Mouse (Mus musculus) myocyte (in vitro differentiated cells): Measurements from ENCODE around the gene Olfr1275. TPM values are rescaled to one million over a fixed set of nuclear protein-coding genes. Genes with fewer than 3 reads are reported as not detected.

Source experiments
- H3K27me3 ChIP-seq: one replicate; pipeline ENCODE4 v1.6.1; 2011; ENCODE audit not compliant: control insufficient read depth, insufficient read depth, insufficient read length
- H3K36me3 ChIP-seq: one replicate; pipeline ENCODE4 v1.6.1; 2011; ENCODE audit not compliant: control insufficient read depth, insufficient read depth
- H3K4me2 ChIP-seq: one replicate; pipeline ENCODE4 v1.6.1; 2011; ENCODE audit warnings: low read depth, control low read depth
- H3K4me3 ChIP-seq: one replicate; pipeline ENCODE4 v1.5.1; 2011; ENCODE audit warnings: mild to moderate bottlenecking, control low read depth, moderate library complexity
- H3K79me2 ChIP-seq: one replicate; pipeline ENCODE4 v1.6.1; 2011; ENCODE audit not compliant: control insufficient read depth, insufficient read depth
- H3ac ChIP-seq: one replicate; pipeline ENCODE4 v1.6.1; 2011; ENCODE audit not compliant: control insufficient read depth, insufficient read length
- CEBPB ChIP-seq: IDR thresholded peaks from 2 replicates; pipeline ENCODE4 v1.6.1; 2011; ENCODE audit warnings: mild to moderate bottlenecking, moderate library complexity; ENCODE audit not compliant: poor library complexity, insufficient read depth, severe bottlenecking
- E2F4 ChIP-seq: IDR thresholded peaks from one replicate; pipeline ENCODE4 v1.6.1; 2011; ENCODE audit warnings: mild to moderate bottlenecking, control low read depth, moderate library complexity; ENCODE audit not compliant: insufficient read depth
- MAX ChIP-seq: IDR thresholded peaks from one replicate; pipeline ENCODE4 v1.6.1; 2011; ENCODE audit warnings: low read depth, mild to moderate bottlenecking, control low read depth
- MYOD1 ChIP-seq, 3 experiments: IDR thresholded peaks; one replicate each; pipeline ENCODE4 v1.6.1; 2011; ENCODE audit warnings: control low read depth in 2 of 3, low read depth in 2 of 3, mild to moderate bottlenecking in 2 of 3, moderate library complexity in 1 of 3; ENCODE audit not compliant: insufficient read length in 2 of 3, control insufficient read depth in 1 of 3
- MYOG ChIP-seq, 3 experiments: IDR thresholded peaks; one replicate each; pipeline ENCODE4 v1.6.1; 2011; ENCODE audit warnings: control low read depth in 2 of 3, low read depth in 2 of 3, mild to moderate bottlenecking in 2 of 3; ENCODE audit not compliant: insufficient read length in 2 of 3, control insufficient read depth in 1 of 3, insufficient read depth in 1 of 3
- POLR2A ChIP-seq: IDR thresholded peaks from one replicate; pipeline ENCODE4 v1.6.1; 2011; ENCODE audit warnings: low read depth, mild to moderate bottlenecking, control low read depth, moderate library complexity; ENCODE audit not compliant: insufficient read length
- POLR2AphosphoS2 ChIP-seq: IDR thresholded peaks from one replicate; pipeline ENCODE4 v1.6.1; 2011; ENCODE audit warnings: low read depth, control low read depth; ENCODE audit not compliant: insufficient read length
- REST ChIP-seq: IDR thresholded peaks from one replicate; pipeline ENCODE4 v1.6.1; 2011; ENCODE audit warnings: mild to moderate bottlenecking, control low read depth, moderate library complexity; ENCODE audit not compliant: insufficient read depth, insufficient read length
- SRF ChIP-seq: IDR thresholded peaks from one replicate; pipeline ENCODE4 v1.6.1; 2011; ENCODE audit warnings: low read depth; ENCODE audit not compliant: control insufficient read depth, insufficient read length
- TCF12 ChIP-seq: IDR thresholded peaks from one replicate; pipeline ENCODE4 v1.6.1; 2011; ENCODE audit warnings: mild to moderate bottlenecking, control low read depth; ENCODE audit not compliant: poor library complexity, insufficient read depth, severe bottlenecking
- TCF3 ChIP-seq: IDR thresholded peaks from one replicate; pipeline ENCODE4 v1.6.1; 2011; ENCODE audit warnings: low read depth, control low read depth; ENCODE audit not compliant: insufficient read length
- USF1 ChIP-seq: IDR thresholded peaks from one replicate; pipeline ENCODE4 v1.6.1; 2011; ENCODE audit warnings: low read depth, mild to moderate bottlenecking, control low read depth, moderate library complexity
- polyA plus RNA-seq: library from polyadenylated mRNA; unstranded; fragments of >200 nt; fragmentation: generic; extraction: Trizol; gene quantifications from one replicate; pipeline ENCODE4 v1.2.1, GENCODE M21; 2012; ENCODE audit warnings: missing spikeins

The Olfr1275 gene
- not detected for polyA plus RNA-seq

DNA sequence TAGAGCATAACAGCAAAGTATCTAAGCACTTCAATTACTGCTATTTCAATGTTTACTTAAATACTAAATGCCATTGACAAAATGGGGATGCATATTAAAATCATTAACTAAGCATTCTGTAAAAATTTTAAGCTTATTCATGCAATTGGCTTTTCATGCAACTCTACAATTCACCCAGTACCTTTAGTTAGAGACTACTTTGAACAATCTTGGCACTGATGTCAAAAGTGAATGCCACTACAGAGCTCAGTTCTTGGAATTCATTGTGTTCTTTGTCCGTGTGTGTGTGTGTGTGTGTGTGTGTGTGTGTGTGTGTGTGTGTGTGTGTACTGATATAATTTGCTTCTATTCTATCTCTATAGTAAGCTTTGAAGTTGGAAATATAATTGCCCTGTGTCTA, at the start of gene Olfr1275:
TSS of gene Olfr1275 (minus strand) at position 101 of the 400 bp plus-strand sequence.
- TF ChIP-seq USF1, result no peak
- TF ChIP-seq CEBPB, result no peak
- TF ChIP-seq TCF12, result no peak
- no peak for TF ChIP-seq POLR2A
- TF ChIP-seq MAX, result no peak
- no peak for TF ChIP-seq SRF
- no peak for TF ChIP-seq POLR2AphosphoS2
- TF ChIP-seq E2F4, result no peak
- no peak for TF ChIP-seq MYOD1 (IDR thresholded peaks at IDR 0.05; ENCODE audit: control insufficient read depth in 1 of 3, insufficient read length in 2 of 3, low read depth in 2 of 3)
- TF ChIP-seq TCF3, result no peak
- no peak for TF ChIP-seq REST
- Histone ChIP-seq H3K4me2 (no peak within 1 kb of the TSS), H3ac (no peak within 1 kb of the TSS), H3K36me3 (no peaks in the 10 kb centered on the region), H3K79me2 (no peaks in the 10 kb centered on the region), H3K4me3 (no peak within 1 kb of the TSS), H3K27me3 (no peaks in the 10 kb centered on the region)

DNA sequence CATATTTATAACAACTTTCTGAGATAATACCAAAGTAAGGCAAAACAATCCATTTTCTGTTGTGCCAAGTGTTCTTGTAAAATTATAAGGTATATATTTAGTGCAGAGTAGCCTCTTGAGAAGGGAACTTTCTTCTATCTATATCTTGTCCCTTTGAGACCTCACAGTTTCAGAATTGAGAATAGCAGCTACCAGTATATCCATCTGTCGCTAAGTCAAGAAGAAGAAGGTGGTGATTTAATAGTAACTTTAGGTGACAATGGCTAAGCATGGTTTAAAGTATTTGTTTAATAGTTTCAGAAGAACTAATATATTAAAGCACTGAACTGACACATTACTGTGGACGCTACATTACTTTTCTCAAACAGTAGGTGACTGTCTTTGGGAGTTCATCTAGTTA, 38.9 kb upstream of the Olfr1275 start, which contains the start of gene Olfr1277:
TSS of gene Olfr1277 (minus strand) at position 101 of the 400 bp plus-strand sequence.
- H3ac ChIP-seq, result no peak within 1 kb of the TSS
- no peaks in the 10 kb centered on the region for H3K79me2 ChIP-seq
- no peaks in the 10 kb centered on the region for H3K27me3 ChIP-seq
- H3K4me3 ChIP-seq, result no peak within 1 kb of the TSS
- H3K4me2 ChIP-seq, result no peak within 1 kb of the TSS
- TF ChIP-seq REST (no peak), MYOD1 (IDR thresholded peaks at IDR 0.05; ENCODE audit: control insufficient read depth in 1 of 3, insufficient read length in 2 of 3, low read depth in 2 of 3) (no peak), TCF3 (no peak), USF1 (no peak), CEBPB (no peak), POLR2A (no peak), MYOG (IDR thresholded peaks at IDR 0.05; ENCODE audit: control insufficient read depth in 1 of 3, insufficient read depth in 1 of 3, insufficient read length in 2 of 3, low read depth in 2 of 3) (no peak)
- H3K36me3 ChIP-seq, result no peaks in the 10 kb centered on the region

DNA sequence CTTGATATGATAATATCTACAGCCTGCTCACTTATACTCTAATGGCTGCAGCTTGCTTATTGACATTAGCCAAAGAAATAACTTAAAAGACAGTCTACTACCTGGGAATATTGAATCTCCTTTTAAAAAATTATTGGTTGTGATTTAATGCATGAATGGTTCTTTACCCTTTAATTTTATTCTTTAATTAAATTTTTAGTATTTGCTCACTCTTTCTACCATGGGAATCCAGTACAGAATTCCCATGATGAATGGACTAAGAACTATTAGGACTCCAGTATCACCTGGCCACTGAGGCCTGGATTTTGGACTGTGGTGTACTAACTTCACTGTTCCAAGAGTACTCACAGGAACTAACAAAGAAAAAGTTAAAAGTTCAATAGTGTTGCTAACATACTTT, 19.1 kb upstream of the Olfr1275 start, which contains the start of gene Olfr1276:
TSS of gene Olfr1276 (plus strand) at position 301 of the 400 bp plus-strand sequence.
- Histone ChIP-seq H3K4me2 (no peak within 1 kb of the TSS), H3K4me3 (no peak within 1 kb of the TSS), H3K36me3 (no peaks in the 10 kb centered on the region), H3K79me2 (no peaks in the 10 kb centered on the region), H3K27me3 (no peaks in the 10 kb centered on the region), H3ac (no peak within 1 kb of the TSS)
- TF ChIP-seq TCF3 (no peak), USF1 (no peak), TCF12 (no peak), MYOG (IDR thresholded peaks at IDR 0.05; ENCODE audit: control insufficient read depth in 1 of 3, insufficient read depth in 1 of 3, insufficient read length in 2 of 3, low read depth in 2 of 3) (no peak), SRF (no peak)

DNA sequence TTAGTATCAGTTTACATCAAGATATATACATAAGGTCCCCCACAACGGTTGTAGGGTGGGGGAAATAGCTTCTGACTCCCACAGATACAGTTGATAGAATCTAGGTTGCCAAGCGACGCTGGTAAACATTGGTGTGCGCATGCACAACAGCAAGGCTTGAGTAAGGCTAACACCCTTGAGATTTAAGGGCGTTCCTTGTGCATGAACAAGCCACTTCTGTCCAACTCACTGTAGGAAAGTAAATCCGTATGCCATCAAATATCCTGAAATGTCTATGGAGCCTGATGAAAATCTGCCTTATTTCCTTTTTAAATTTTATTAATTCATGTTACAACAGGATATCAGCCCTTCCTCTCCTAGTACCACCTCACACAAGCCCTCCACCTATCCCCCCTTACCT, 5.6 kb downstream of the Olfr1275 start, which contains the start of gene 4930430A15Rik:
TSS of gene 4930430A15Rik (minus strand) at position 101 of the 400 bp plus-strand sequence.
- Histone ChIP-seq H3K4me2 (no peak within 1 kb of the TSS), H3ac (no peak within 1 kb of the TSS), H3K27me3 (no peaks in the 10 kb centered on the region), H3K4me3 (no peak within 1 kb of the TSS), H3K36me3 (no peaks in the 10 kb centered on the region), H3K79me2 (no peaks in the 10 kb centered on the region)
- no peak for TF ChIP-seq MYOG (IDR thresholded peaks at IDR 0.05; ENCODE audit: control insufficient read depth in 1 of 3, insufficient read depth in 1 of 3, insufficient read length in 2 of 3, low read depth in 2 of 3)
- TF ChIP-seq POLR2AphosphoS2, result no peak
- TF ChIP-seq E2F4, result no peak
- TF ChIP-seq USF1, result no peak
- no peak for TF ChIP-seq REST

DNA sequence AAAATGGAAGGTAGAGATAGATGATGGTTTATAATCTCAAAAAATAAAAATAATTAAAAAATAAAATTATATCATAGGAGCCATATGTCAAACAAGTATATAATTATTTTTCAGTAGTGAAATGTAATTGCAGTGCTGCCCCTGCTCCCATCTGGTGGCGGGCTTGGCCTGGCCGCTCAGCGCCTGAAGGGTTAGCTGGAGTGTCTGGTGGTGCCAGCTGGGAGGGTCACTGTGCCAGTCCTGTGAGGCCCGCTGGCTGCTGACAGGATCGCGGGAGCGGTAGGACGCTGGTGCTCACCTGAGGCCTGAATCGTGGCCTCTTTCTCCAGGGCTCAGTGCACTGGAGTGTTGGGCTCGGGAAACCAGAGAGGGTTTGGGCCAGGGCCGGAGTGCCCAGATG, 53.0 kb downstream of the Olfr1275 start:
- Histone ChIP-seq H3K4me2 (no peak overlapping the region), H3K4me3 (no peak overlapping the region), H3K27me3 (no peaks in the 10 kb centered on the region), H3K36me3 (no peaks in the 10 kb centered on the region), H3K79me2 (no peaks in the 10 kb centered on the region), H3ac (no peak overlapping the region)
- no peak for TF ChIP-seq REST
- TF ChIP-seq USF1, result no peak
- TF ChIP-seq POLR2AphosphoS2, result no peak
- no peak for TF ChIP-seq E2F4

Other genes starting within 250 kb of the Olfr1275 start
- not detected for gene Gm13941, start 129.3 kb downstream of the Olfr1275 start, polyA plus RNA-seq
- not detected for gene Gm15130, start 82.3 kb downstream of the Olfr1275 start, polyA plus RNA-seq
- gene 4930430A15Rik, start 5.7 kb downstream of the Olfr1275 start, polyA plus RNA-seq, result not detected
- gene Olfr1276, start 19.2 kb upstream of the Olfr1275 start, polyA plus RNA-seq, result not detected
- not detected for gene Olfr1277, start 38.8 kb upstream of the Olfr1275 start, polyA plus RNA-seq
- not detected for gene Olfr1278, start 54.9 kb upstream of the Olfr1275 start, polyA plus RNA-seq
- gene Olfr1279, start 65.3 kb upstream of the Olfr1275 start, polyA plus RNA-seq, result not detected
- gene Olfr1280, start 78.7 kb upstream of the Olfr1275 start, polyA plus RNA-seq, result not detected
- gene Olfr1281, start 91.2 kb upstream of the Olfr1275 start, polyA plus RNA-seq, result not detected
- not detected for gene Olfr1282, start 100.8 kb upstream of the Olfr1275 start, polyA plus RNA-seq
- gene Olfr1283, start 131.5 kb upstream of the Olfr1275 start, polyA plus RNA-seq, result not detected
- not detected for gene Olfr1284, start 140.2 kb upstream of the Olfr1275 start, polyA plus RNA-seq
- not detected for gene Olfr1286, start 187.8 kb upstream of the Olfr1275 start, polyA plus RNA-seq
- gene Olfr1287, start 213.9 kb upstream of the Olfr1275 start, polyA plus RNA-seq, result not detected
- gene Olfr1288, start 238.8 kb upstream of the Olfr1275 start, polyA plus RNA-seq, result not detected
- gene Olfr1289, start 245.5 kb upstream of the Olfr1275 start, polyA plus RNA-seq, result not detected